8 mouse cellular contexts compared by ENCODE assay signal in the genomic region with DNA sequence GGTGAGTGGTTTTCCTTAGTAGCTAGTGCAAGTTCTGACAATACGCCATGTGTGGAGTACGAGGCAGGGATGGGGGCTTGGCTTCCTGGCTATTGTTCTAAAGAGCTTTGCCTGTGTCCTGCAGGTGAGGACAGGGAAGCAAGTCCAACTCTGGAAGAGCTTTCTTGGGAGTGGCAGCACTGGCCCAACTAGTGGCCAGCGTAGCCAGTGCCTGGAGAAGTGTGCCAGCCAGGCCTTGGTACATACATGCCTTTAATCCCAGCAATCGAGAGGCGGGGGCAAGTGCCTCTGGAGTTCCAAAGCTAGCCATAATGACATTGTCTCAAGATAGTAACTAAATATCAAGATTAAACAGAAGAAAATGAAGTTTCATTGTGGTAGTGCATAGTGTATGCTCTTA. TPM values are rescaled to one million over a fixed set of nuclear protein-coding genes. Genes with fewer than 3 reads are reported as not detected.
DNase-seq lines count a peak whose midpoint lies in the region; ATAC-seq and TF ChIP-seq lines count a peak whose summit lies in the region.

No protein-coding gene starts in this region.

- 78% methylated on average over 5 of the region's 5 CpGs for WGBS in heart, embryonic 16.5 days
- WGBS in liver, embryonic 13.5 days (ENCODE audit: insufficient replicate concordance): 69% methylated on average over 5 of the region's 5 CpGs

- peaks cover 8% of the 10 kb centered on the region for H3K4me1 ChIP-seq in heart, embryonic 16.5 days (ENCODE audit: control insufficient read depth, insufficient read depth, low read length)
- peaks cover 25% of the 10 kb centered on the region for H3K4me1 ChIP-seq in liver, embryonic 13.5 days (replicated peaks)

- no peak for DNase-seq in left cerebral cortex, adult 2 months (ENCODE audit: extremely low spot score in 1 of 2, low spot score in 2 of 2)
- DNase-seq in left cerebral cortex, postnatal 25 days (ENCODE audit: low spot score in 2 of 2): no peak
- DNase-seq in cerebellum, adult 9-11 months: peak; percentile 45
- DNase-seq in liver, embryonic 13.5 days: peak; percentile 6
- DNase-seq in thymus, postnatal 14 days: peak; percentile 19
- DNase-seq in right cerebral cortex, postnatal 36 days (ENCODE audit: low spot score in 2 of 2): no peak
- no peak for DNase-seq in embryo, embryonic 9.5 days (ENCODE audit: extremely low spot score)

- H3K9me3 ChIP-seq in heart, embryonic 16.5 days (replicated peaks; ENCODE audit: control insufficient read depth, low read length): no peaks in the 10 kb centered on the region; the same call in 1 of the 2 replicates
- H3K9me3 ChIP-seq in liver, embryonic 13.5 days (replicated peaks): no peaks in the 10 kb centered on the region

- ATAC-seq in heart, embryonic 16.5 days (replicated peaks; ENCODE audit: extremely low read depth, insufficient read depth, low FRiP score): no peak
- no peak for ATAC-seq in liver, embryonic 13.5 days (ENCODE audit: low read depth)

- peak overlapping the region; percentile 68 for H3K4me2 ChIP-seq in heart, embryonic 16.5 days (ENCODE audit: low read depth, low read length)
- peak overlapping the region; percentile 76 for H3K4me2 ChIP-seq in liver, embryonic 13.5 days

- peak overlapping the region; percentile 94 for H3K27ac ChIP-seq in left cerebral cortex, adult 2 months
- peak overlapping the region; percentile 99 for H3K27ac ChIP-seq in heart, embryonic 16.5 days (ENCODE audit: low read length)
- H3K27ac ChIP-seq in liver, embryonic 13.5 days: peak overlapping the region; percentile 92

- peaks cover 6% of the 10 kb centered on the region for H3K36me3 ChIP-seq in heart, embryonic 16.5 days (ENCODE audit: control insufficient read depth, insufficient read depth)
- H3K36me3 ChIP-seq in liver, embryonic 13.5 days: peaks cover 25% of the 10 kb centered on the region

- peak overlapping the region; percentile 67 for H3K9ac ChIP-seq in heart, embryonic 16.5 days (ENCODE audit: low read length)
- H3K9ac ChIP-seq in liver, embryonic 13.5 days: peak overlapping the region; percentile 51; the same call in 1 of the 2 replicates

- H3K27me3 ChIP-seq in heart, embryonic 16.5 days (ENCODE audit: control insufficient read depth, insufficient read depth, low read length): no peaks in the 10 kb centered on the region
- no peaks in the 10 kb centered on the region for H3K27me3 ChIP-seq in liver, embryonic 13.5 days

- H3K4me3 ChIP-seq in left cerebral cortex, adult 2 months: peak overlapping the region; percentile 68; the same call in 1 of the 2 replicates
- no peak overlapping the region for H3K4me3 ChIP-seq in heart, embryonic 16.5 days (ENCODE audit: low read length)
- peak overlapping the region; percentile 80 for H3K4me3 ChIP-seq in liver, embryonic 13.5 days (replicated peaks)

- no peak for TF ChIP-seq CTCF in left cerebral cortex, adult 2 months (IDR thresholded peaks at IDR 0.05)

- intact Hi-C loops in left cerebral cortex, adult 2 months (cut with DNase I): no loop called here
- intact Hi-C loops in left cerebral cortex, postnatal 25 days (cut with DNase I): no loop called here

RNA-seq across cellular contexts. Expression of a gene that starts 0.6 kb away (rescaled TPM):
- 1 to 10 TPM in 1 of 2 experiments, under 1 TPM in 1; 0.70 to 1.1 TPM for total RNA-seq in left cerebral cortex, adult 2 months (2021)
- total RNA-seq in left cerebral cortex, postnatal 25 days (2021): under 1 TPM; 0.50 to 0.96 TPM
- polyA plus RNA-seq in heart, embryonic 16.5 days (2015; fragmentation: Nextera tagmentation; extraction: Ambion mirVana): 0.12 TPM in 1 of 2 replicates, not detected in the other
- 0.12 and 0.30 TPM in 2 replicates for polyA plus RNA-seq in liver, embryonic 13.5 days (2015; fragmentation: Nextera tagmentation; extraction: Ambion mirVana)

RNA-seq across cellular contexts. Expression of a gene that starts 0.7 kb away (rescaled TPM):
- 10 to 100 TPM; 18.3 to 21.7 TPM for total RNA-seq in left cerebral cortex, adult 2 months (2021)
- 10 to 100 TPM; 17.4 to 20.1 TPM for total RNA-seq in left cerebral cortex, postnatal 25 days (2021)
- polyA plus RNA-seq in heart, embryonic 16.5 days (2015; fragmentation: Nextera tagmentation; extraction: Ambion mirVana): 21.7 and 27.6 TPM in 2 replicates
- polyA plus RNA-seq in liver, embryonic 13.5 days (2015; fragmentation: Nextera tagmentation; extraction: Ambion mirVana): 22.6 and 24.8 TPM in 2 replicates

RNA-seq across cellular contexts. Expression of a gene that starts 31.1 kb away (rescaled TPM):
- 1 to 10 TPM in 1 of 2 experiments, under 1 TPM in 1; 0.61 to 1.2 TPM for total RNA-seq in left cerebral cortex, adult 2 months (2021)
- total RNA-seq in left cerebral cortex, postnatal 25 days (2021): 1 to 10 TPM; 2.2 to 2.3 TPM
- polyA plus RNA-seq in heart, embryonic 16.5 days (2015; fragmentation: Nextera tagmentation; extraction: Ambion mirVana): 2.5 and 2.7 TPM in 2 replicates
- polyA plus RNA-seq in liver, embryonic 13.5 days (2015; fragmentation: Nextera tagmentation; extraction: Ambion mirVana): 1.1 and 2.5 TPM in 2 replicates

RNA-seq across cellular contexts. Expression of a gene that starts 57.9 kb away (rescaled TPM):
- under 1 TPM in 1 of 2 experiments, not detected in 1; 0.16 TPM for total RNA-seq in left cerebral cortex, adult 2 months (2021)
- under 1 TPM; 0.16 to 0.18 TPM for total RNA-seq in left cerebral cortex, postnatal 25 days (2021)
- polyA plus RNA-seq in heart, embryonic 16.5 days (2015; fragmentation: Nextera tagmentation; extraction: Ambion mirVana): 1.3 and 1.7 TPM in 2 replicates
- 0.13 and 0.16 TPM in 2 replicates for polyA plus RNA-seq in liver, embryonic 13.5 days (2015; fragmentation: Nextera tagmentation; extraction: Ambion mirVana)

Comparison
In these comparisons a context has a peak if more than half of its experiments do, and no peak if none do; other contexts are left out.
1. DNase-seq: peak in cerebellum, adult 9-11 months (single experiment), liver, embryonic 13.5 days (single experiment) and thymus, postnatal 14 days (single experiment); none in left cerebral cortex, adult 2 months (0 of 2), left cerebral cortex, postnatal 25 days (0 of 2), right cerebral cortex, postnatal 36 days (0 of 2) and embryo, embryonic 9.5 days (single experiment).
2. Peak in every context shown above with its lines, with median percentiles within 50 percentile points of each other: H3K27ac ChIP-seq.